Mouse (Mus musculus): ENCODE results near the gene Tigar. TPM values are rescaled to one million over a fixed set of nuclear protein-coding genes. Genes with fewer than 3 reads are reported as not detected.

The Tigar gene
- polyA plus RNA-seq, 1 experiment from 2014 or later: 7.3 TPM

DNA sequence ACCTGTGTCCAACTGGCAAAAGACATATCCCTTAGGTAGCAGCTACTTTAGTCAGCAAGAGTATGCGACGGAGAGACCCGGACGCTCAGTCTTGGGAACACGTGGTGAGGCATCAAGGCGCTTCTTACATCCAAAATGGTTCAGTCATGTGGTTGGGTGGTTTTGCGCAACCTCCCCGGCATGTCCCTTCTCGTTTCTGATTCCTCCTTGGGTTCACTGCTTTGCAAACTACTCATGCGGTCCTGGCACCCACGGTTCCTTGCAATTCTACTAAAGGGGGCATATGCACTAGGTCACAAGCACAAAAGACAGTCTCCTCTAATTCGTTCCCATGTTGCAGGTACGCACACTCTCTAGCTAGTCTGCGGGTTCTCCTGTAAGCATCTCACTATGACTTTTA, 20.3 kb upstream of the Tigar start:
- H3K27ac ChIP-seq (ENCODE audit: low read depth, low read length): no peak overlapping the region
- H3K4me1 ChIP-seq (ENCODE audit: control insufficient read depth, insufficient read depth, low read length): no peaks in the 10 kb centered on the region
- DNase-seq (ENCODE audit: low spot score) (no peak), ATAC-seq (ENCODE audit: insufficient read depth, low FRiP score, low TSS enrichment) (no peak)
- WGBS: 93% methylated on average over 14 of the region's 14 CpGs
- H3K9me3 ChIP-seq (ENCODE audit: control insufficient read depth, low read length): no peaks in the 10 kb centered on the region
- peaks cover 8% of the 10 kb centered on the region for H3K36me3 ChIP-seq (ENCODE audit: control insufficient read depth, insufficient read depth, low read length)
- H3K9ac ChIP-seq (ENCODE audit: low read length): no peak overlapping the region
- no peak overlapping the region for H3K4me3 ChIP-seq (ENCODE audit: low read depth, low read length)
- H3K4me2 ChIP-seq (ENCODE audit: low read depth): no peak overlapping the region
- H3K27me3 ChIP-seq (ENCODE audit: control insufficient read depth, insufficient read depth, low read length): no peaks in the 10 kb centered on the region

DNA sequence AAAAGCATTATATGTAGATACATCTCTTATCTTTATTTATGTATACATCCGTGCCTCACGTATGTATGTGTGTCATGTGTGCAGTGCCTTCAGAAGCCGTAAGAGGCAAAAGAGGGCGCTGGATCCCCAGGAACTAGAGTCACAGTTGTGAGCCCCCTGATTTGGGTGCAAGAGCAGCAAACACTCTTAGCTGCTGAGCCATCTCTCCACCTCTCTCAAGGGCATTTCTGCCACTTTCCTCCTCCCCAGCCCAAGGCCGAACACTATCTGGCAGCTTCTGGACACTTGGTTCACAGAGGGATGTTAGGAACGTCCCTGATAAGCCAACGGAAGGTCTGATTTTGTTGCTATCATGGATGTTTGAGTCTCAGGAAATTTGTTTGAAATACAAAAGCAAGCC, 14.1 kb upstream of the Tigar start:
- H3K4me1 ChIP-seq (ENCODE audit: control insufficient read depth, insufficient read depth, low read length): no peaks in the 10 kb centered on the region
- H3K36me3 ChIP-seq (ENCODE audit: control insufficient read depth, insufficient read depth, low read length): peaks cover 3% of the 10 kb centered on the region; the same call in 1 of the 2 replicates
- DNase-seq (ENCODE audit: low spot score): no peak
- H3K27ac ChIP-seq (ENCODE audit: low read depth, low read length): no peak overlapping the region
- no peak for ATAC-seq (ENCODE audit: insufficient read depth, low FRiP score, low TSS enrichment)
- no peak overlapping the region for H3K4me3 ChIP-seq (ENCODE audit: low read depth, low read length)
- H3K9me3 ChIP-seq (ENCODE audit: control insufficient read depth, low read length): no peaks in the 10 kb centered on the region
- WGBS: 92% methylated on average over 7 of the region's 7 CpGs
- no peaks in the 10 kb centered on the region for H3K27me3 ChIP-seq (ENCODE audit: control insufficient read depth, insufficient read depth, low read length)
- H3K4me2 ChIP-seq (ENCODE audit: low read depth): no peak overlapping the region
- no peak overlapping the region for H3K9ac ChIP-seq (ENCODE audit: low read length)

DNA sequence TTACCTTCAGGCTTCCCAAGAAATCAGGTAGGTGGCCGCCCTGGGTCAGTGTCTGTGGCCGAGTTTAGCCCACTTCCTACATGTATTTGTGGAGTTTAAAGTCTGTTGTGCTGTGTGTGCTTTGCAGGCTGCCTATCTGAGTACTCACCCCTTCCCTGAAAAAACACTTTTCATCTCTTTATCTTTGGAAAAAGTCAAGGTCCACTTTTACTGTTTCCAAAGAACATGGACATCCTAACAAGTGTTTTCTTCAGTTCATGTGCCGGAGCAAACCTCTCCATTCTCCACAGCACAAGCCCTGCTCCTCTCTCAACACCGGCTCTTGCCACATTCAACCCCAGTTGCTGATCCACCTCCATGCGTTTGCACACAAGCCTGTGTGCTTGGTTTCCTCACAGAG, 13.6 kb upstream of the Tigar start:
- no peak for ATAC-seq (ENCODE audit: insufficient read depth, low FRiP score, low TSS enrichment)
- WGBS: 79% methylated on average over 5 of the region's 5 CpGs
- Histone ChIP-seq H3K4me1 (ENCODE audit: control insufficient read depth, insufficient read depth, low read length) (no peaks in the 10 kb centered on the region), H3K4me2 (ENCODE audit: low read depth) (no peak overlapping the region), H3K4me3 (ENCODE audit: low read depth, low read length) (no peak overlapping the region), H3K36me3 (ENCODE audit: control insufficient read depth, insufficient read depth, low read length) (peaks cover 3% of the 10 kb centered on the region; the same call in 1 of the 2 replicates), H3K27me3 (ENCODE audit: control insufficient read depth, insufficient read depth, low read length) (no peaks in the 10 kb centered on the region), H3K27ac (ENCODE audit: low read depth, low read length) (no peak overlapping the region), H3K9me3 (ENCODE audit: control insufficient read depth, low read length) (no peaks in the 10 kb centered on the region), H3K9ac (ENCODE audit: low read length) (no peak overlapping the region)
- no peak for DNase-seq (ENCODE audit: low spot score)

DNA sequence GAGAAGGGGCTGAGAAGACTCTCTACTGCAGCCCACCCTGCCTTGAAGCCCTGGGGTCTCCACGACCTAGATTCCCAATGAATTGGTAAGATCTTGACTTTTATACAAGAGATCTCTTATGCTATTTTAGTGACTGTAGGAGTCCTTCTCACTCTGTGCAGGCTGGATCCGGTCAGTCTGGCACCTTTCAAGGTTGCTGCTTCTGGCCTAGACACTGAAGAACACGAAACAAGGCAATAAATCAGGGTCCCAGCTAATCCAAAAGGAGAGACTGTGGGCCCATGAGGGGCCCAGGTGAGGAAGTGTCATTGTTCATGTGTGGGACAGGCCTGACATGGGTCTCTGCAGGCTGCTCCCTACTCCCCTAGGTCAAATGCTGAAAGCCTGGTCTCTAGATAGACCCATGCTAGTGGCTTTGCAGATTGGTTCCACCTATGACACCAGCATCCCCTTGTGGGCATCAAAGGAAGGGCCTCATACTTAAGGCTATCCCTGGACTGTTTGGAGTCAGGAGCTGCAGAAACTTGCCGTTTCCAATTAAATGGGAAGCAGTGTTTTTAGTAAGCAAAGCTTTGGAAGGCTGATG, 13.0 kb upstream of the Tigar start:
- 78% methylated on average over 4 of the region's 4 CpGs for WGBS
- no peaks in the 10 kb centered on the region for H3K9me3 ChIP-seq (ENCODE audit: control insufficient read depth, low read length)
- H3K4me2 ChIP-seq (ENCODE audit: low read depth): no peak overlapping the region
- no peak for ATAC-seq (ENCODE audit: insufficient read depth, low FRiP score, low TSS enrichment)
- no peak overlapping the region for H3K4me3 ChIP-seq (ENCODE audit: low read depth, low read length)
- H3K36me3 ChIP-seq (ENCODE audit: control insufficient read depth, insufficient read depth, low read length): no peaks in the 10 kb centered on the region; the same call in 1 of the 2 replicates
- H3K4me1 ChIP-seq (ENCODE audit: control insufficient read depth, insufficient read depth, low read length): no peaks in the 10 kb centered on the region
- no peak overlapping the region for H3K9ac ChIP-seq (ENCODE audit: low read length)
- DNase-seq (ENCODE audit: low spot score): no peak
- H3K27ac ChIP-seq (ENCODE audit: low read depth, low read length): no peak overlapping the region
- H3K27me3 ChIP-seq (ENCODE audit: control insufficient read depth, insufficient read depth, low read length): no peaks in the 10 kb centered on the region

DNA sequence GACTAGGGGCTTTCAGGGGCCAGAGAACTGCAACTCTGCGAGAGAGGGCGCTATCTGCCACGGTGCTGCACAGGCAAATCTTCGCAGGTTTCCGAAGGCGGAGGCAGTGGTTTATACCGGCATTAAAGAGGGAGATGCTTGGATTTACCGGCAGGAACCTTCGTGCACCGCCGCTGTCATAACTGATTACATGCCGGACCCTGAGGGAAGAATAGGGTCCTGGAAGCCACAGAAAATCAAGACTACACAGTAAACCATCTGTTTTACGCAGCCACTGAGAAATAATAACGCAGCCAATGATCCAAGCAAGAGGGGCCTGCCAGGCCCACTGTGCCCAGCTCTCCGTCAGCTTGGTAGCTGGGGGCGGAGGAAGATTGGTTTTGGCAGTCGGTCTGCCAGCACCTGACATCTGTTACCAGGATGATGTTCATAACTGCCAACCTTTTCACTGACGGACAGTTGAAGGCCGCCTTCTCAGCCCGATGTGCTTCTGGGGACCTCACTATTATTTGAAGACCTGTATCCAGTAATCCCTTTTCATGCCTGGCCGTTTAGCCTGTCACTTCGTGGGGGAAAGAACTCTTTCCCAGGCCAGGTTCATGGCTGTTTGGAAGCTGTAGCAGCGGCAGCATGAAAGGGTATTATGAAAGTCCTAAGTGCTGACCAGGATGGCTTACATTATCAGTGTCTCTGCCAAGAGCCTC, 5.5 kb upstream of the Tigar start:
- Histone ChIP-seq H3K4me2 (ENCODE audit: low read depth) (no peak overlapping the region), H3K27ac (ENCODE audit: low read depth, low read length) (no peak overlapping the region), H3K36me3 (ENCODE audit: control insufficient read depth, insufficient read depth, low read length) (no peaks in the 10 kb centered on the region), H3K4me1 (ENCODE audit: control insufficient read depth, insufficient read depth, low read length) (no peaks in the 10 kb centered on the region), H3K9me3 (ENCODE audit: control insufficient read depth, low read length) (no peaks in the 10 kb centered on the region), H3K4me3 (ENCODE audit: low read depth, low read length) (no peak overlapping the region), H3K9ac (ENCODE audit: low read length) (no peak overlapping the region), H3K27me3 (ENCODE audit: control insufficient read depth, insufficient read depth, low read length) (no peaks in the 10 kb centered on the region)
- DNase-seq (ENCODE audit: low spot score) (no peak), ATAC-seq (ENCODE audit: insufficient read depth, low FRiP score, low TSS enrichment) (no peak)
- WGBS: 67% methylated on average over 23 of the region's 23 CpGs

DNA sequence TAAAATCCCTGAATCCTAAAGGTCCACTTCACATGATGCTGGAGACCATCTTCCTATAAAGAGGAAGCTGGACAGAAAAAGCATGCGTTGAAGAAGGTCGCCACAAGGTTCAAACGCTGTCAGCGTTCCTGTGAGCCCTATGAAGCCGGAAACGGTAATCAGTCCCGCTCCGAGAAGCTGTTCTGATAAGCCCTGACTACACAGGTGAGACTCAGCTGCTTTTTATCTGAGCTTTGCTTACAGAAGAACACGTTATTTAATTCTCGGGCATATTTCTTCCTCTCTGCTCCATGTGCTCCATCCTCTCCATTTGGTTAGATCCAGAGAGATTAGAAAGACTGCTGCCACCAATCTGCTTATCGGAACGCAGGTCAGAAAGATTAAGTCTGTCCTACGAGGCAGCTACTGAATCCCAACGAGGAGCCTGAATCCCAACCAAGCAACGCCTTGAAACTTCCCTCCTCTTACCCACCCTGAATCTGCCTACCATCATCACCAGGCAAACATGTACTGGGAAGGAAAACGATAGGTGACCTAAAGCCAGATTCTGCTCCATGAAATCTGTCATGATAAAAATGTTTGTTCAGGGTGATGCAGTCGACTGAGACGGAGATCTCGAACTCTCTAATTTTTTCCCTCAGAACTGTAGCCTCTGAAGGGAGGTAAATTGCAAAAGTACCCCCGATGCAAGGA, 843 bp downstream of the Tigar start:
- DNase-seq (ENCODE audit: low spot score): no peak

DNA sequence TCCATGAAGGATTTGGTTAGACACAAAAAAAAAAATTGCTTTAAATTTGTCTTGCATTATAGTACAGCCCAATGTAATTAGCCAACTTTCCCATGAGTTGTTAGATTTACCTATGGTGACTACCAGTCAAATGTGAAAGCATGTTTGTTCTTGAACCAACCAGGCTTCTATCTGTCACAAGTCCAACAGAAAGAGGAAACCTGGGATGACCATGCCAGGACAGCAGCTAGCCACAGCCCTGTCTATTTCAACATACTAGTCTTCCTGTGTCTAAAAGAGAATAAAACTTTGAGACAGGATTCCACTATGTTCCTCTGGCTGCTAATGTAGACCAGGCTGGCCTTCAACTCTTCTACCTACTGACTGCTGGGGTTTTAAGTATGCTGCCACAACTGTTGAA, 1.9 kb downstream of the Tigar start:
- H3K4me3 ChIP-seq (ENCODE audit: low read depth, low read length): no peak overlapping the region
- no peak overlapping the region for H3K4me2 ChIP-seq (ENCODE audit: low read depth)
- H3K27ac ChIP-seq (ENCODE audit: low read depth, low read length): no peak overlapping the region
- no peaks in the 10 kb centered on the region; the same call in 1 of the 2 replicates for H3K36me3 ChIP-seq (ENCODE audit: control insufficient read depth, insufficient read depth, low read length)
- DNase-seq (ENCODE audit: low spot score) (no peak), ATAC-seq (ENCODE audit: insufficient read depth, low FRiP score, low TSS enrichment) (no peak)
- H3K9me3 ChIP-seq (ENCODE audit: control insufficient read depth, low read length): no peaks in the 10 kb centered on the region
- H3K27me3 ChIP-seq (ENCODE audit: control insufficient read depth, insufficient read depth, low read length): no peaks in the 10 kb centered on the region
- peaks cover 6% of the 10 kb centered on the region; the same call in 1 of the 2 replicates for H3K4me1 ChIP-seq (ENCODE audit: control insufficient read depth, insufficient read depth, low read length)
- H3K9ac ChIP-seq (ENCODE audit: low read length): no peak overlapping the region

More for the DNA sequence above, 843 bp downstream of the Tigar start:
- no peaks in the 10 kb centered on the region for H3K36me3 ChIP-seq (ENCODE audit: control insufficient read depth, insufficient read depth, low read length)
- H3K9ac ChIP-seq (ENCODE audit: low read length): peak overlapping the region; percentile 70
- 51% methylated on average over 20 of the region's 20 CpGs for WGBS
- H3K9me3 ChIP-seq (ENCODE audit: control insufficient read depth, low read length): no peaks in the 10 kb centered on the region
- no peak for ATAC-seq (ENCODE audit: insufficient read depth, low FRiP score, low TSS enrichment)
- H3K4me1 ChIP-seq (ENCODE audit: control insufficient read depth, insufficient read depth, low read length): peaks cover 6% of the 10 kb centered on the region; the same call in 1 of the 2 replicates
- no peak overlapping the region for H3K27ac ChIP-seq (ENCODE audit: low read depth, low read length)
- H3K4me2 ChIP-seq (ENCODE audit: low read depth): peak overlapping the region; percentile 83
- peak overlapping the region; percentile 65 for H3K4me3 ChIP-seq (ENCODE audit: low read depth, low read length)
- H3K27me3 ChIP-seq (ENCODE audit: control insufficient read depth, insufficient read depth, low read length): no peaks in the 10 kb centered on the region

DNA sequence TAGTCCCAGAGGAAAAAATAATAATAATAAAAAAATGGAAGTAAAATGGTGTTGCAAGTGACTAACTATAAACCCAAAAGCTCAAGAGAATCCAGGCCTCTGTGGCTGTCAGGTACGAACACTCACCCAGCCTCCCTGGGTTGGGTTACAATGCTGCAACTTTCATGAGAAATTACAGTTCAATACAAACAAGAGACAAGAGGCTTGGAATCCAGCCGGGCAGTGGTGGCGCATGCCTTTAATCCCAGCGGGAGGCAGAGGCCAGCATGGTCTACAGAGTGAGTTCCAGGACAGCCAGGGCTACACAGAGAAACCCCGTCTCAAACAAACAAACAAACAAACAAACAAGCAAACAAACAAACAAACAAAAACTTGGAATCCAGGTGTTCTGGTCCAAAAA, 2.6 kb downstream of the Tigar start:
- Histone ChIP-seq H3K4me2 (ENCODE audit: low read depth) (no peak overlapping the region), H3K27me3 (ENCODE audit: control insufficient read depth, insufficient read depth, low read length) (no peaks in the 10 kb centered on the region), H3K9ac (ENCODE audit: low read length) (no peak overlapping the region), H3K36me3 (ENCODE audit: control insufficient read depth, insufficient read depth, low read length) (no peaks in the 10 kb centered on the region; the same call in 1 of the 2 replicates), H3K4me1 (ENCODE audit: control insufficient read depth, insufficient read depth, low read length) (peaks cover 6% of the 10 kb centered on the region; the same call in 1 of the 2 replicates), H3K9me3 (ENCODE audit: control insufficient read depth, low read length) (no peaks in the 10 kb centered on the region), H3K27ac (ENCODE audit: low read depth, low read length) (no peak overlapping the region), H3K4me3 (ENCODE audit: low read depth, low read length) (no peak overlapping the region)
- 58% methylated on average over 5 of the region's 5 CpGs for WGBS
- no peak for DNase-seq (ENCODE audit: low spot score)
- ATAC-seq (ENCODE audit: insufficient read depth, low FRiP score, low TSS enrichment): no peak
